Mouse (Mus musculus) bone marrow, adult 2 months (tissue): ENCODE results near the gene Catsper1.

Experiments used
- CTCF ChIP-seq: fragments of 200-500 bp; IDR thresholded peaks from 2 replicates; pipeline ENCODE4 v1.5.1; 2011; ENCODE audit warnings: low read length, control low read depth; ENCODE audit not compliant: control insufficient read depth, insufficient read depth
- POLR2A ChIP-seq: fragments of 200-500 bp; IDR thresholded peaks from 2 replicates; pipeline ENCODE4 v1.6.1; 2011; ENCODE audit warnings: low read depth, mild to moderate bottlenecking, control low read depth, low read length, borderline replicate concordance; ENCODE audit not compliant: control insufficient read depth

- TF ChIP-seq CTCF = peak; percentile 81
- TF ChIP-seq POLR2A = no peak
Observed at GRCm38 (mm10) chr19:5302455-5302854, 33.1 kb upstream of the Catsper1 start.
